Mouse (Mus musculus) right cerebral cortex, adult 2 months (tissue): ENCODE data around the gene Med12l.
"Not testable (repeated sequence)": the region's sequence is repeated elsewhere in the genome, so short reads cannot be mapped to it uniquely, and the experiment has no call there.

Experiments
- DNase-seq, 2 experiments: peaks; one replicate each; pipeline ENCODE4 v3.0.0; 2021 to 2022; ENCODE audit warnings: low spot score in 2 of 2

Med12l gene

DNA sequence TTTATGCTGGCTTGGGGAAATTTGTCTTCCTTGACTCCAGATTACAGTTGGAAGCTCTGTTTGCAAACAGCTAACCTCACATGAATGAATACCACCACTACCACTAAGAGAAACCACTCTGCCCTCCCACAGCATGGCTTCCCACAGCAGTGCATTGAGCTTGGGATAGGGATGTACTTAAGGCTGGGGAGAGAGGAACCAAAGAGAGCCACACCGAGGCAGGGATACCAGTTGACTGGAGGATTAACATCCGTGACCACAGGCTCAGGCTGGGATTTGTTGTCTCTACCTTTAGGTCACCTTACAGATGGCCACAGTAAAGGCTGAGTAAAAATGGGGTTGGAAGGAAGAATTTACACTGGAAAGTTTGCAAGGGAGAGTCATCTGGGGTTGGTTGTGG is 16.6 kb downstream of the Med12l start:
- no peak for DNase-seq

GRCm38 (mm10) chr3:59022971-59023370 is 17.3 kb downstream of the Med12l start:
- no peak for DNase-seq

GRCm38 (mm10) chr3:59024531-59025192 is 19.0 kb downstream of the Med12l start:
- DNase-seq: no peak

- no peak for DNase-seq
Measured at GRCm38 (mm10) chr3:59025193-59025535, 19.5 kb downstream of the Med12l start.

DNA sequence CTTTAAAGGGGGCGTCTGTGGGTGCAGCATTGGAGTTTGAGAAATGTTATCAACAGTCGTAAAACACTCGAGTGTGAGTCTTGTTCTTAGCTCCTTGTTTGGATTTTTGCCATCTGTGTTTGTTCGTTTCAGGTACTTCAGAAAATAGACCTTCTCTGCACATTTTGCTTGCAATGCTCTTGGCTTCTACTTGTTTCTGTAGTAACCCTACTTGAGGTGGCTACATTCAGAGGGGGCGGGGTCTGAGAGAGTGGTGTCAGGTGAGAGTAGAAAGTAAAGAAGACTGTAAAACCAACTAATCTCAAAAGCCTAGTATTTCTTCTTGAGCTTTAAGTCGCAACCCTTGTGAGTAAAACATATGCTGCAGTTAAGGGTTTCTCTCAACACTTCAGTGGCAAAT is 23.1 kb downstream of the Med12l start:
- no peak for DNase-seq

DNA sequence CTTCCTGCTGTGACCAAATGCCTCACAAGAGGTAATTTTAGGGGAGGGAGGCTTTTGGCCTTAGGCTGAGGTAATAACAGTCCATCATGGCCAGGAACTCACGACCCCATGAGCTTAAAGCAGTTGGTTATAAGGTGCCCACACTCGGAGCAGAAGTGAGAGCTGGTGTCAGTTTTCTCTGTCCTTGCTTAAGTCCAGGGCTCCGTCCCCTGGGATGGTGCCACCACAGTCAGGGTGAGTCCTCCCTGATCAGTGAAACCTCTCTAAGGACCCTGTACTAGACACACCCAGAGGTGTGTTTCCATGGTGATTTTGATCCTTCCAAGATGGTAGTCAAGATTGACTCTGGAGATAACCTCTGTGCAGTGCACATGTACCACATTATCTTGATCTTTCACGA is 25.4 kb downstream of the Med12l start:
- no peak for DNase-seq

- DNase-seq: no peak
Measured at GRCm38 (mm10) chr3:59041487-59041886, 35.9 kb downstream of the Med12l start.

GRCm38 (mm10) chr3:59054834-59055535 is 49.4 kb downstream of the Med12l start:
- DNase-seq: no peak

- DNase-seq: peak; percentile 76 to 79
Measured at GRCm38 (mm10) chr3:59059022-59059541, 53.5 kb downstream of the Med12l start.

DNA sequence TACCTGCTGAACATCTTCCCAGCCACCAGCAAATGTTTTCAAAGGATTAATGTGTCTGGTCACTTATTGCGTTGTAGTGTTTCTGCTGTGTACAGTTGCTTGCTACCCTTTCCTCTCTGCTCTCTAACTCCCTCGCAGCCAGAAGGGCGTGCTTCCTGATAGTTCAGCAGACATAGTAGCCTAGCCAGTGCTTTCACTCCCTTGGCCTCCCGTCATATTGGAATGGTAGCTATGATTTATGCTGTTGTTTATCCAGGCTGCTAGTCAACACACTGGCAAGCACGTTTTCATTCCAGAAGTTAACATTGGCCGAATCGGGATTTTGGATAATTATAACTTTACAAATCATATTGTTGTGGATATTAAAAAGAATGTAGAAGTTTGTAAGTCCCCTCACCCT is 54.5 kb downstream of the Med12l start:
- DNase-seq: no peak

- DNase-seq: no peak
Measured at GRCm38 (mm10) chr3:59062141-59062540, 56.5 kb downstream of the Med12l start.

GRCm38 (mm10) chr3:59063431-59063830 is 57.8 kb downstream of the Med12l start:
- no peak for DNase-seq

DNA sequence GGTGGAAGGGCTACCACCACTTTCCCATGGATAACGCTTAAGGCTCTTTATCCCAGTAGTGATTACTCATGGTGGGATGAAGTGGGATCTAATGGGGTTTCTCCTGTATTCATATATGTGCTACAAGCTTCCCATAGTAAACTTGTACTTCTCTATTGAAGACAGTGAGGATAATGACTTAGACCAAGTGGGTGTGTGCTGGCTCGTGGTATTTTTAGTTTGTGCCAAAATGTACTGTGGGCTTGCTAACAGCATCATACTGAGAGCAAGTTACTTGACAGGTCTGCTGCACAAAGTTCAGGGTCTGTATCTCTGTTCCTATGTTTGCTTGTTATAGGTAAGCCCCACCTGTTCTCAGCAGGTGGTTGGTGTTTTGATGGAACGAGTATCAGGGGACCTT is 60.3 kb downstream of the Med12l start:
- DNase-seq: peak in 1 of 2 experiments; percentile 38

- DNase-seq: peak in 1 of 2 experiments; percentile 31
Measured at GRCm38 (mm10) chr3:59066558-59067294, 61.1 kb downstream of the Med12l start.

GRCm38 (mm10) chr3:59069071-59069470 is 63.4 kb downstream of the Med12l start:
- not testable (repeated sequence) for DNase-seq

DNA sequence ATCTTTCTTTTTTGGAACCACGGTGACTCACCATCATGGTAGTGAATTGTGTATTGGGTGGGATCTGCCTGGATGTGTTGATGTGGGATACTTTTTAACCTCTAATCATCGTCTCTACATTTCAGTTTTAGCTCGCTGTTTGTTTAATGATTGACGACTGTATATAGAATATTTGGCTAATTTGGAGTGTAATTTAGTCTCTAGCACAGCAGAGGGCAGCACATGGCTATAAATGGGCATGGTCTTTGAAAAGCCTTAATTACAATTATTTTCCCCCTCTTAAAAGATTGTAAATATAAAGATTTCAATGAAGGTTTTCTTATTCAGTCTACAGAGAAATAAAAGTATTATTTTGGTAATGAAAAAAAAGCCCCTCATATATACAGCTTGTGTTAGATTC is 71.7 kb downstream of the Med12l start:
- DNase-seq: peak in 1 of 2 experiments; percentile 37

DNA sequence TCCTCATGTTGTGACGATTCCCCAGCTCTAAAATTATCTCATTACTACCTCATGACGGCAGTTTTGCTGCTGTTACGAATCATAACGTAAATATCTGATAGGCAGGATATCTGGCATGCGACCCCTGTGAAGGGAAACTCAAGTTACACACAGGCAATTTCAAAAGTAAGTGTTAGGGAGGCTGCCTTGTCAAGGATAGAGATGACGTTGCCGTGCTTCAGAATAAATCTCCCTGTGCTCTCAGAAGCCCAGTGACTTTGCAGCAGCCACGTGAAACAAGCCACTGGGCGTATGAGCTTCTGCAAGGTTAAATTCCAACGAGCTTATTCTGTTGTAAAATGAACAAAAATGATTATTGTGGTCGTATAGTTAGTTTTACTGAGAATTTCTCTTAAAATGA is 73.0 kb downstream of the Med12l start:
- DNase-seq: no peak

DNA sequence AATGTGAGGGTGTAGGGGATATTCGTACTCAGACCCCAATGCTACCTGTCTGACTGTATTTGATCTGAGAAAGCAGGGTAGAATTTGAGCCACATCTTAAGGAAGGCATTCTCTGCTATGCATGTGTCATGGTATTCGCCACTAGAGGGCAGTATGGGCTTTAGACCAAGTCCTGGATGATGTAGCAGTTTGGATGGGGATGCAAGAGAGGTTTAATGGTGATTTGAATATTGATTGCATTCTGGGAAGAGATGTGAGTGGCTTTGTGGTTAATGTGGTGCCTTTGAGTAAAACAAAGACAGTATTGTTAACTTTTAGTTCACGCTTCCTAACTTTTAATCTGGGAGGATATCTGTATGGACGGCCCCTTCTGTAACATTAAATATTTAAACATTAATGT is 73.7 kb downstream of the Med12l start:
- DNase-seq: peak; percentile 40 to 52

DNA sequence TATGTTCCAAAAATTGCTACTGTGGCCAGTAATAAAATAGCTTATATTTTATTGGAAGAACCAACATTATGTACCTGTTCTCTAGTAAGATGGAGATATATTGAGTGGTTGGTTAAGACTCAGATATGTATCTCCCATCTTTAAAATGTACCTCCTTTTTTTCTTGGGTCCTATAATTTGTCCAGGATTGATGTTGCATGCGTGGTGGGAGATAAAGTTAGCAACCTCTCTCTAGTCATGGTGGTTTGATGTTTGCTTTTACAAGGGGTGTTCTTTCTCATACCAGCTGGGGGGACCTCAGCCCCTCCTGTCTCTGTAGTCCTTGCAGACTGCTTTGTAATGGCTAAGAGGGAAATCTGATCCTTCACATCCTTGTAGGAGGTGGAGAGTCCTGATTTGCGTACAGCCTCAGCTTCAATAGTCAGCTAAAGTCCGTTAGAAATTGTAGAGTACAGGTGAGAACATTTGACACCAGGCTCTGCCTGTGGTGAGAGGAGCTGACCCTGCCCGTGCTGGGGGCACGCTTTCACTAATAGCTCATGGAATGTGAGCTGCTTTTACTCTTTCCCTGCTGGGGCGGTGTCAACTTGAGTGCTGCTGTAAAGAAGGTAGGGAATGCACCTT is 74.8 kb downstream of the Med12l start:
- DNase-seq: no peak

DNA sequence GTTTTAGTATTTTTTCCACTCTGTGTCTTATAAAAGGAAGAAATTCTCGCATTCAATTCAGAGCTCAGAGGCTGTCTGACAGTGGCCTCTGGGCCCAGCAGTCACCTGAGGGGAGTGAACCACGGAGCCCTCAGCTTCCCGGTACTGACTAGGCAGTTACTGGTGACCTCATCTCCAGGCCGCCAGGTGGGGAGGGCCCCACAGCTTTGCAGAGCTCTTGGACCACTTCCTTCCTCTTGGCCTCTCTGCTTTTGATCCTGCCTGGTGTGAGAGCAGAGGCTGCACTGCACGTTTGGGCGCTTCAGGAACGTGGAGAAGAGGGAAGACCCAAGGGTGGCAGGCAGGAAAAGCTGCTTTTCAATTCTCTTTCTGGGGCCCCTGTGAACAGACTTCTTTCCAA is 75.3 kb downstream of the Med12l start:
- DNase-seq: no peak

DNA sequence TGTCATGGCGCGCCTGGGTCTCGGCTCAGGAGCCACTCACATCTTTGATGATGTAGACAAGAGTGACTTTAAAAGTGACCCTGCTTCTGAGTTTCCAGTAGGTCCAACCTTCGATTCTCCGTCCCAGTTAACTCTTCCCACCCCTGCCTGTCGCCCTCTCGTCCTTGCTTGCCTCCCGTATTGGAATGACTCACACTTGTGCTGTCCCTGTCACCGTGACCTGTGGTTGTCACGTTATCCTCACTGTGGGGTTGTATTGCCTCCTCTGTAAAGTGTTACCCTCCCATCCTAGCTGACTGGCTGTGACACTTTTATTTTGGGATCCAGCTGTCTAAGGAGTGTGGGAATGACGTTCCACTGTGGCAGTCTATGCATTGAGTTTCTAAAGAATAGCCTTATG is 87.1 kb downstream of the Med12l start:
- DNase-seq: no peak

DNA sequence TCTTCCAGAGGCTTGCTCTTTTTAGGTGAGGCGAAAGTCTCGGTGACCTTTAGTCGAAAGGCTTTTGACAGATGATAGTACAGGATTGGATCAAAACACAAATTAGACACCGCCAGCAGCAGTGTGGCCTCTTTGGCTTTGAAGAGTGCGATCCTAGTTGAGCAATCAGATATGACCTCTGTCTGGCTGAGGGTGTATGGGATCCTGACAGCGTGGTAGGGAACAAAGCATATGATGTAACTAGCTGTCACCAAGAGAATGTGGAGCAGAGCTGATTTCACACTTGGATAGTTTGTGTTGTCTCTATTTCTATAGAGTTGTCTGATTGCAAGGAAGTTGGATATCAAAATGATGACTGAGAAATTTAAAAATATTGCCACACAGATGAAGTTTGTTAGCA is 91.8 kb downstream of the Med12l start:
- DNase-seq: no peak
